Mouse (Mus musculus): ENCODE measurements at regions not wholly inside any gene's neighbourhood (a gene's known extent, or its start where the extent isn't known, plus 50 kb on each side); places are given as distances from the start of the nearest gene placed in this dataset.

DNA sequence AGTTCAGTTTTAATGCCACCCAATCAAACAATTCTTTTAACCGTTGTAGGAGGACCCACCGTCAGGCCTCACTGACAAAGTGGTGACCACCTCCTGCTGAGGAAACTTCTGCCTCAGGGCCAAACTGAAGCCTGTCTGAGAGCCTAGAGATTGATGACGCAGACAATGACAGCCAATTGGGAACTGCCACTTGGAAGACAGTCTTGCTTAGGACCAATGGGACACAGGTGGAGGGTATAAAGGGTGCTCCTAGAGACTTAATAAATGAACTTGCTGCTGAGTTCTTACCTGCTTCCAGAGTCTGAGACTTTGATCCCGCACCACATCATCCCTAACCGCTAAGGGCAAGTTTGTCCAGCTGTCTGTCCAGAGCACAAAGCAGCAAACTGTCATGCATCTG is 80.0 kb downstream of the Tbx4 start:
- no peak overlapping the region for H3K4me3 ChIP-seq (ENCODE audit: low read depth, low read length)
- no peak for ATAC-seq
- no peaks in the 10 kb centered on the region for H3K4me1 ChIP-seq (ENCODE audit: control insufficient read depth, insufficient read depth, low read length)
- H3K36me3 ChIP-seq (ENCODE audit: control insufficient read depth, insufficient read depth, low read length): no peaks in the 10 kb centered on the region
- H3K27me3 ChIP-seq (ENCODE audit: control insufficient read depth, insufficient read depth, low read depth, low read length): no peaks in the 10 kb centered on the region
- no peak overlapping the region for H3K4me2 ChIP-seq (ENCODE audit: low read length)
- H3K9me3 ChIP-seq (replicated peaks; ENCODE audit: control insufficient read depth, low read length, poor library complexity, severe bottlenecking): no peaks in the 10 kb centered on the region
- 78% methylated on average over 5 of the region's 5 CpGs for WGBS
- no peak overlapping the region for H3K9ac ChIP-seq (ENCODE audit: low read depth, low read length)
- no peak overlapping the region for H3K27ac ChIP-seq (ENCODE audit: low read length)

DNA sequence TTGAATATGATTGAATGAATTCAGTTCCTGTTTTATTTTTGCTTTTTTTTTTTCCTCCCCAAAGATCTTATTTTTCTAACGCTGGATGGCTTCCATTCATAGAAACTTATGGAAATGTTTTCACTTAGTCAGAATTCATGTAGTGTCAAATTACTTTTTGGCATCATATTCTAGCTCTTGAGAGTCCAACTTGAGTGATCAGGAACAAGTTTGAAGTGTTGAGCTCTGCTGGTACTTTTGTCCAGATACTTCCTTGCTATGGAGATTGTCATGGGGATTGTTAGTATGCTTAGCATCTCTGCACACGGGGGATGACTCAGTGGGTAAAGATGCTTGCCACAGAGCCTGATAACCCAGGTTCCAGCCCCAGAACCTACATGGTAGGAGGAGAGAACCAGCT is 84.1 kb downstream of the Tbx4 start:
- 79% methylated on average over 2 of the region's 2 CpGs for WGBS
- H3K27ac ChIP-seq (ENCODE audit: low read length): no peak overlapping the region
- ATAC-seq: no peak
- H3K9me3 ChIP-seq (replicated peaks; ENCODE audit: control insufficient read depth, low read length, poor library complexity, severe bottlenecking): no peaks in the 10 kb centered on the region
- H3K4me3 ChIP-seq (ENCODE audit: low read depth, low read length): no peak overlapping the region
- no peak overlapping the region for H3K4me2 ChIP-seq (ENCODE audit: low read length)
- H3K9ac ChIP-seq (ENCODE audit: low read depth, low read length): no peak overlapping the region
- no peaks in the 10 kb centered on the region for H3K4me1 ChIP-seq (ENCODE audit: control insufficient read depth, insufficient read depth, low read length)
- no peaks in the 10 kb centered on the region for H3K27me3 ChIP-seq (ENCODE audit: control insufficient read depth, insufficient read depth, low read depth, low read length)
- no peaks in the 10 kb centered on the region for H3K36me3 ChIP-seq (ENCODE audit: control insufficient read depth, insufficient read depth, low read length)

DNA sequence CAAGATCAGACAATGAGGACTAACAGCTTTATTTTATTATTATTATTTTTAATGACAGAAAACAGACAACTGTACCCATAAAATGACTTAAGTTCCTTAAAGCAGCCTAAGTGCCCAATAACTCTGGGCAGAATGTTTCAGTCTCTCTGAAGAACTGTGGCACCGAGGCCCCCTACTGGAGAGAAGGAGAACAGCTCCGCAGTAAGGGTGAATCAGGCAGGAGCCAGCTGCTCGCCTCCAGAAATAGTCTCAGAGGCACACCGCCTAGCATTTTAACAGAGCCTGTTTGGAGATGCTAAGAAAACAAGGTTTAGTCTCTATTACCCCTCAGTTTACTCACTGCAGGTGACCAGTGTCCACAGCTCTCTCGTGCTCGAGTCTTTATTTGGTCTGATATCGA is 86.2 kb downstream of the Tbx4 start:
- WGBS: 20% methylated on average over 7 of the region's 7 CpGs
- no peaks in the 10 kb centered on the region for H3K4me1 ChIP-seq (ENCODE audit: control insufficient read depth, insufficient read depth, low read length)
- H3K4me3 ChIP-seq (ENCODE audit: low read depth, low read length): no peak overlapping the region
- no peak for ATAC-seq
- H3K9me3 ChIP-seq (replicated peaks; ENCODE audit: control insufficient read depth, low read length, poor library complexity, severe bottlenecking): no peaks in the 10 kb centered on the region
- no peak overlapping the region for H3K4me2 ChIP-seq (ENCODE audit: low read length)
- H3K27me3 ChIP-seq (ENCODE audit: control insufficient read depth, insufficient read depth, low read depth, low read length): no peaks in the 10 kb centered on the region
- H3K27ac ChIP-seq (ENCODE audit: low read length): no peak overlapping the region
- H3K9ac ChIP-seq (ENCODE audit: low read depth, low read length): no peak overlapping the region
- H3K36me3 ChIP-seq (ENCODE audit: control insufficient read depth, insufficient read depth, low read length): no peaks in the 10 kb centered on the region

DNA sequence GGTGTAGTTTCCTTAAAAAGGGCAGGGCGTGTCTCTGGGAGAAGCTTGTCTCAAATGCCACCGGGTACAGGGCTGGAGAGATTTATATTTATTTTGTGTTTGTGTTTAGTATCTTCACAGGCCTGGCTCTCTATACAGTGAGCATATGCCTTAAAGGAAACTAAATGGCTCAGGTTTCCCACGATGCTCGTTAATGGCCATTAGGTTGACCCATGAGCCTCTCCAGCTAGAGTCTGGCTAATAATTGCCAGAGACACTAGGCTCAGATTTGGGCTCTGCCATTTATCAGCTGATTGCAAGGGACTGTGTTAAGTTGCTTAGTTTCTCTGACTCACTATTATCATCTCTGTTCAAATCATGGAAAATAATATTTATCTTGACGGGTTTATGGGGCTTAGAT is 87.5 kb downstream of the Tbx4 start:
- Histone ChIP-seq H3K9me3 (replicated peaks; ENCODE audit: control insufficient read depth, low read length, poor library complexity, severe bottlenecking) (no peaks in the 10 kb centered on the region), H3K4me3 (ENCODE audit: low read depth, low read length) (no peak overlapping the region), H3K36me3 (ENCODE audit: control insufficient read depth, insufficient read depth, low read length) (no peaks in the 10 kb centered on the region), H3K27me3 (ENCODE audit: control insufficient read depth, insufficient read depth, low read depth, low read length) (no peaks in the 10 kb centered on the region), H3K4me2 (ENCODE audit: low read length) (no peak overlapping the region), H3K4me1 (ENCODE audit: control insufficient read depth, insufficient read depth, low read length) (no peaks in the 10 kb centered on the region), H3K27ac (ENCODE audit: low read length) (no peak overlapping the region), H3K9ac (ENCODE audit: low read depth, low read length) (no peak overlapping the region)
- 82% methylated on average over 5 of the region's 5 CpGs for WGBS
- no peak for ATAC-seq

DNA sequence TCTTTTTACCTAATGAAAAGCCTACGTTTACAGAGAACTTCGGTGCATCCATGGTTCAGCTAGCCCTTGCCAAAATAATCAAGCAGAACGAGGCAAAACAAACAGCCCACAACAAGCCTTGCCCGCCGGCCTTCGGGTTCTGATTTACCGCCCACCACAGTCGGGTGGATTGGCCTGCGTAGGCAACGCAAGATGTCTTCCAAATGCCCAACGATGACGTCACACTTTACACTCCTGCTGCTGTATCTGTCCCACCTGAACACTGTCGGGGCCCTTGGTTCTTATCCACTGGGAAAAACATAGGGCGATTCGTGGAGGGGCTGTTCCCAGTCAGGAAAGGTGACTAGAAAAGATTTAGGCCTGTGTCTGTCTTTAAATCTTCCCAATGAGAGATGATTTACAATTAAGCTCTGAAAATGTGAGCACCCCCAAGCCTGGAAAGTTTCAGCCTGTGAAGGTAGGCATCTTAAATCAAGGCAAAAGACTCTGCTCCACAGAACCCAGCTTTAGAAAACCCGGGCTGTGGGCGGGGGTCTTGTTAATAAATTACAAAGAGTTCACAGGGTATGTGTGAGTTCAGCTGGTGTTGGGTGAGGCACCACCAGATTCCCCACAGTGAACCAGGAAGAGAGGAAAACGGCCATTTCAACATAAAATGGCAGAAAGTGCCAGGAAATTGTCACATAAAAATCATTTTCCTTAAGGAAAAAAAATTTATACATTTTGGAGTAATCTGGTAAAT is 90.6 kb downstream of the Tbx4 start:
- no peak for ATAC-seq
- Histone ChIP-seq H3K36me3 (ENCODE audit: control insufficient read depth, insufficient read depth, low read length) (no peaks in the 10 kb centered on the region), H3K27me3 (ENCODE audit: control insufficient read depth, insufficient read depth, low read depth, low read length) (no peaks in the 10 kb centered on the region), H3K27ac (ENCODE audit: low read length) (no peak overlapping the region), H3K4me3 (ENCODE audit: low read depth, low read length) (no peak overlapping the region), H3K4me2 (ENCODE audit: low read length) (no peak overlapping the region), H3K4me1 (ENCODE audit: control insufficient read depth, insufficient read depth, low read length) (no peaks in the 10 kb centered on the region), H3K9me3 (replicated peaks; ENCODE audit: control insufficient read depth, low read length, poor library complexity, severe bottlenecking) (no peaks in the 10 kb centered on the region), H3K9ac (ENCODE audit: low read depth, low read length) (no peak overlapping the region)
- WGBS: 84% methylated on average over 18 of the region's 18 CpGs

DNA sequence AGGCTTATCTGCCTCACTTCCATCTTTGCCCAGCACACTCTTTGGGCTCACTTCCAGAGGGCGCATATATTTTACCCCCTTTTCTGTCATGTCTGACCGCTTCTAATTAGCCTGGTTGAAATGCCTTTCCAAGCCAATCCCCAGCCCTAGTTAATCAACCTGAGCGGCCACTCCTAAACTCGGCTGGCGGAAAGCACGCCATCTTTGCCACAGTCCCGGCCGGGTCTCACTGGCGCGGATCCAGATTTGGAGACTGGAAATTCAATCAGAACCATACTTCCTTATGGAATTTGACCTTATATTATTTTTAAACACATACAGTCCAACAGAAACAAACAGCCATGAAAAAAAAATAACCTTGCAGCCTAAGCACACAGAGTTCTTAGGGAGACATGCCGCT is 94.2 kb downstream of the Tbx4 start:
- Histone ChIP-seq H3K27ac (ENCODE audit: low read length) (no peak overlapping the region), H3K9me3 (replicated peaks; ENCODE audit: control insufficient read depth, low read length, poor library complexity, severe bottlenecking) (no peaks in the 10 kb centered on the region), H3K27me3 (ENCODE audit: control insufficient read depth, insufficient read depth, low read depth, low read length) (no peaks in the 10 kb centered on the region), H3K36me3 (ENCODE audit: control insufficient read depth, insufficient read depth, low read length) (no peaks in the 10 kb centered on the region), H3K4me1 (ENCODE audit: control insufficient read depth, insufficient read depth, low read length) (no peaks in the 10 kb centered on the region), H3K4me3 (ENCODE audit: low read depth, low read length) (no peak overlapping the region), H3K9ac (ENCODE audit: low read depth, low read length) (no peak overlapping the region), H3K4me2 (ENCODE audit: low read length) (no peak overlapping the region)
- 82% methylated on average over 11 of the region's 11 CpGs for WGBS
- no peak for ATAC-seq

DNA sequence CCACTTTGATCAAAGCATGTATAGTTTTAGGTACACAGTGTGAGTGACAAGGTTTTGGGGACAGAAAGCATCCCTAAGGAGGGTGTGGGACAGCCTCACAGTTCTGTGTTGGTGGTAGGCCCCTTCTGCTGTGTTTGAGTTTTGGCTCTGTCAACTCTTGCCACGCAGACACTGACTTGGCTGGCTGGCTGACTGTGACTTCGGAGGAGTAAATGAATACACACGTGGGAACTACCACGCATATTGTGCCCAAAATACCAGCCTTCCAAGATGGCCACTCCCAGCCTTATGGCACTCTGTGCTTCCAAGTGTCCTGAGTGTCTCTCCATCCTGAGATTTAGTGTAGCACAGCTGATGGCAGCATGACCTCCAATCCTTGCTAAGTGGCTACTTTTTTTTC is 95.3 kb downstream of the Tbx4 start:
- Histone ChIP-seq H3K9ac (ENCODE audit: low read depth, low read length) (no peak overlapping the region), H3K4me3 (ENCODE audit: low read depth, low read length) (no peak overlapping the region), H3K4me1 (ENCODE audit: control insufficient read depth, insufficient read depth, low read length) (no peaks in the 10 kb centered on the region), H3K4me2 (ENCODE audit: low read length) (no peak overlapping the region), H3K27ac (ENCODE audit: low read length) (no peak overlapping the region), H3K27me3 (ENCODE audit: control insufficient read depth, insufficient read depth, low read depth, low read length) (no peaks in the 10 kb centered on the region), H3K9me3 (replicated peaks; ENCODE audit: control insufficient read depth, low read length, poor library complexity, severe bottlenecking) (no peaks in the 10 kb centered on the region), H3K36me3 (ENCODE audit: control insufficient read depth, insufficient read depth, low read length) (no peaks in the 10 kb centered on the region)
- WGBS: 86% methylated on average over 4 of the region's 4 CpGs
- no peak for ATAC-seq

DNA sequence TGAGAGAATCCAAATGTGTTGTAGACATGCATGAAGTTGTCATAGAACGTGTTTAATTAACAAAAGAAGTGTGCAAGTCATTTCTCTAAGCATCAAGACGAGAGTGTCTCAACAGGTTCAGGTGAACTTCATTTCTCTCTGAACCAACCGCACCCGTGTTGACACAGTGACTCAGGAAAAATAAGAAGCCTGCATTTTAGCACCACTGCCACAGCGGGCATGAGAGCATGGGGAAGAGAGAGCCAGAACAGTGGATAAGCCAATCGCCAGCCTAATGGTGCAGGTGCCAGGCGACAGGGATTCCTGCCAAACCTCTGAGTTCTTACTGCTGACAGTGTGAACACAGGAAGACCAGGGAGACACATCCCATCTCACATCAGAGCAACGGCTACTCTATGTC is 100.1 kb downstream of the Tbx4 start:
- Histone ChIP-seq H3K36me3 (ENCODE audit: control insufficient read depth, insufficient read depth, low read length) (no peaks in the 10 kb centered on the region), H3K4me1 (ENCODE audit: control insufficient read depth, insufficient read depth, low read length) (peaks cover 10% of the 10 kb centered on the region), H3K27me3 (ENCODE audit: control insufficient read depth, insufficient read depth, low read depth, low read length) (peaks cover 3% of the 10 kb centered on the region; the same call in 1 of the 2 replicates), H3K9ac (ENCODE audit: low read depth, low read length) (no peak overlapping the region), H3K9me3 (replicated peaks; ENCODE audit: control insufficient read depth, low read length, poor library complexity, severe bottlenecking) (no peaks in the 10 kb centered on the region), H3K4me3 (ENCODE audit: low read depth, low read length) (no peak overlapping the region), H3K4me2 (ENCODE audit: low read length) (no peak overlapping the region), H3K27ac (ENCODE audit: low read length) (no peak overlapping the region)
- WGBS: 87% methylated on average over 8 of the region's 8 CpGs
- no peak for ATAC-seq

DNA sequence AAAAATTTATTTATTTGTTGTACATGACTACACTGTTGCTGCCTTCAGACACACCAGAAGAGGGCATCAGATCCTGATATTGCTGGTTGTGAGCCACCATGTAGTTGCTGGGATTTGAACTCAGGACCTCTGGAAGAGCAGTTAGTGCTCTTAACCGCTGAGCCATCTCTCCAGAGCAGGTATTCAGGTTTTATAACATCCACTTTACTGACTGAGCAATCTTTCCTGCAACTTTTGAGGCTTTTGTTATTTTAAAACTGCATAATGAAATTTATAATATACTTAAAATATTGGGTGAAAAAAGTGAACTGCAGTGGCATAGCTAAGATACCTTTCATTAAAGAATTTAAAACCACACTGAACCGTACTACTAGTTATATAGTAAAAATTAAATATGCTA is 101.0 kb downstream of the Tbx4 start:
- no peak overlapping the region for H3K27ac ChIP-seq (ENCODE audit: low read length)
- H3K9ac ChIP-seq (ENCODE audit: low read depth, low read length): no peak overlapping the region
- ATAC-seq: no peak
- H3K4me2 ChIP-seq (ENCODE audit: low read length): no peak overlapping the region
- H3K27me3 ChIP-seq (ENCODE audit: control insufficient read depth, insufficient read depth, low read depth, low read length): peaks cover 3% of the 10 kb centered on the region; the same call in 1 of the 2 replicates
- WGBS: 92% methylated on average over 2 of the region's 2 CpGs
- peaks cover 10% of the 10 kb centered on the region for H3K4me1 ChIP-seq (ENCODE audit: control insufficient read depth, insufficient read depth, low read length)
- H3K9me3 ChIP-seq (replicated peaks; ENCODE audit: control insufficient read depth, low read length, poor library complexity, severe bottlenecking): no peaks in the 10 kb centered on the region
- no peak overlapping the region for H3K4me3 ChIP-seq (ENCODE audit: low read depth, low read length)
- no peaks in the 10 kb centered on the region for H3K36me3 ChIP-seq (ENCODE audit: control insufficient read depth, insufficient read depth, low read length)
